Mouse (Mus musculus) retina, postnatal 1 day (tissue): ENCODE results near the gene Hmx1.
A peak's percentile ranks its signal among the peaks of the same experiment; 100 is the strongest.

ENCODE experiments used
- DNase-seq: peaks from one replicate; pipeline ENCODE4 v3.0.0-alpha.2; 2012

The Hmx1 gene

DNA sequence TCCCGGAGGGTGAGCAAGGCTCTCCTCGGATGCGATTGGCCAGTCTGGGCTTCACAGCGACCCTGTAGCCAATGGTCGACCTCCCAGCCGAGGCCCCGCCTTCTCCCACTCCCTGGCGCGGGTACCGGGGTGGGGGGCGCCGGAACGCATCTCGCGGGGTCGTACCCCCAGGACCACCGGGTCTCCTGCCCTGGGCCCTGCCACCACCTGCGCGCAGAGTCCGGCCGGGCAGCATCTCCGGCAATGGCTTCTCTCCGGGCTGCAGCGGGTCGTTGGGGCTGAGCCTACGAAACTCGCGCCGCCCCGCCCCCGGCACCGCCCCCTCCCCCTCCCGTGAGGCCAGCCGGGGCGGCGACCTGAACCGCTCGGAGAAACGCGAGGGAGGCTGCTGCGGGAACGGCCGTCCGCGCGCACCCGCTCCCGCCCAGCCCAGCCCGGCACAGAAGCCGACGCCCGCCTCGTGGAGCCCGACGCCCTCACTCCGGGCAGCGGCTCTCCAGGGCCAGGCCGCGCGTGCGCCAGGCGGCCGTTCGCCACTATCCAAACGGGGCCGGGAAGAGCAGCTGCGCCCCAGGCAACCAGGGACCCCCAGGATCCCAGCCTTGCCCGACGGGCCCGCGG, at the start of gene Hmx1:
Gene Hmx1, plus strand, starts transcription at position 618 of the 621 bp plus-strand sequence.
- DNase-seq = peak; percentile 96

DNA sequence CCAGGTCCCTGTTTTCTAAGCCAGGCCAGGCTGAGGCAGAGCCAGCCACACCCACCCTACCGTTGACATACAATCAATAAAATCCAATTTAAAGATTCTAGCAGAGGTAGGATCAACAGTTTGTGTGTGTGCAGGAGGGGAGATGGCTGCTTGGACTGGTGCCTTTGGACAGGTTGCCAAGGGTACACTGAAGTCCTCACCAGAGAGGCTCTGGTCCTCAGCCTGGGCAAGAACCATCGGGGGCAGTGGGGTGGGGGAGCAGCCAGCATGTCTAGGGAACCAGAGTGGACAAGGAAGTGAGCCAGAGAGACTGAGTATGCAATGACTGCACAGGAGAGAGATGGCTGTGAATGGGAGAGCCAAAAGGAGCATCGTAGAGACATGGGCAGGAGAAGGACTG, 43.8 kb upstream of the Hmx1 start:
- no peak for DNase-seq

DNA sequence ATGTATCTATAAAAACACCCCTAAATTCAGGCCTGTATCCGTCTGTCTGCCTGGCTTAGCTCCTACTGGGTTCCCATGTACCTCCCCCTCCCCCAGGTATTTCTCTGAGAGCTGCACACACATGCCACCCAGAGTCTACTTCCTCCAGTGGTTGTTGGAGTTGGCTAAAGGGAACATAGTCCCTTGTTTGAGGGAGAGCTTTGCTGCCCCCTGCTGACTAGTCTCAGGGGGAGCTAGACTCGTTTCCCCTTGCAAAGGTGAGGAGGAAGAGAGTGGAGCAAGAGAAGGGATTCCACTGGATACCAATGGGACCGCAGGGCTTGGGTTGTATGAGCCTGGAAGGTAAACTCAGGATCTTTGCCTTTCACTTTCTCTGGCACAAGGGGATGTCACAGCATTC, 40.1 kb upstream of the Hmx1 start:
- peak; percentile 86 for DNase-seq

DNA sequence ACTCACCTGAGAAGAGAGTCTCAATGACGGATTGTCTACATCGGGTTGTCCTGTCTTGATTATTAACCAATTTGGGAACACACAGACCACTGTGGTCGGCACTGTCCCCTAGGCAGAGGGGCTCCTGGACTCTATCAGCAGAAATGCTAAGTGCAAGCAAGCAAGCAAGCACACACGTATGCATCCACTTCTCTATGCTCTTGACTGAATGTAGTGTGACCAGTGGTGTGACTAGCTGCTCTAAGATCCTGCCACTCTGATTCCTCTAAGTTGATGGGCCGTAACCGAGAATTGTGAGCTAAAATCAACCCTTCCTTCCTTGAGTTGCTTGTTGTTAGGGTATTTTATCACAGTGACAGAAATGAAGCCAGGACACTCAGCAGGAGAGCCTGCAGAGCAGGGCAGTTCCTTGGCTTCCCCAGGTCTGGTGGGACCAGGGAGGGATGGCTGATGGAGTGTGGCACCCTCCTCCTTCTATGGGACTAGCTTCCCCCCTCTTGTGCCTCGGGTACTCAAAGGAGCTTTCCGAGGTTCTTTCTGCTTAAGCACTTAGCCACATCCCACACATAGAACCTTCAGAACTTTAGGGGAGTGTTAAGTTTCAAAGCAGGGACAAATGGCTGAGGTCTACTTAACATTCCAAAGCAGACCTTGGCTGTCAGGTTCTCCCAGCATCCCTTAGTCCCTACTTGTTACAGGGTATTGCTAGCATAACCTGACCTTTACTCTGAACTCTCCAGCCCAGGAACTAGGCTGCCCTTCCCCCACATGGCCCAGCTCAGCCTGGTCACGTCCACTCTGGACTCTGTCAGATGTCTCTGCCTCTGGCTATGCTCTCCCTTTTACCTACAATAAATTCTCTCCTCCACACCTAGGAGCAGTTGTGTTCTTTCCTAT, 31.1 kb upstream of the Hmx1 start:
- DNase-seq = no peak

DNA sequence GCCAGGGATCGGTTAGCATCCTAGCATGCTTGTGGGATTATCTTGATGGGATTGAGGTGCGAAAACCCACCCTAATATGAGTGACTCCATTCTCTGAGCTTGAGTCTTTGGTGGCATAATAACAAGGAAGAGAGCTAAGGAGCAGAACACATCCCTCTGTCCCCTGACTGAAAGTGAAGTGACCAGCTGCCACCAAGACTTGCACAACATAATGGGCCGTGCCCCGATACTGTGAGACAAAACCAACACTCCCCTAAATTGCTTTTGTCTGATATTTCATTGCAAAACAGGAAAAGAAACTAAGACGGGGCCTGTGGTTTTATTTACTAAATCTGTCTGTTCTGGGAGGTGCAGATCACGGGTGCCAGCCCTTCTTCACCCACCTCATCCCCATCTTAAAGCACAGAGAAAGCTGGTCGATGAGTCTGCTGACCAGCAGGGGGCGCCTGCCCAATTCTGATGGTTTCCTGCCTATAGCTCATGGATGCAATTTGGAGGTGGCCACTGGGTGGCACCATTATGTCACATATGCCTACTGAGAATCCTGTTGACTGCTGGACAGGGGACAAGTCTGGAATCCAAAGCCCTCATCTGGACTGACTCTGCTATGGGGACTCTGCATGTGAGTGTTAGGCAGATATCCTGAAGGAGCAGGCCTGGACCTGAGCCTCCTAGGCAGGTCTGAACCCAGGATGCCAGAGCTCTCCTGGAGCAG, 27.2 kb upstream of the Hmx1 start:
- peak; percentile 95 for DNase-seq

DNA sequence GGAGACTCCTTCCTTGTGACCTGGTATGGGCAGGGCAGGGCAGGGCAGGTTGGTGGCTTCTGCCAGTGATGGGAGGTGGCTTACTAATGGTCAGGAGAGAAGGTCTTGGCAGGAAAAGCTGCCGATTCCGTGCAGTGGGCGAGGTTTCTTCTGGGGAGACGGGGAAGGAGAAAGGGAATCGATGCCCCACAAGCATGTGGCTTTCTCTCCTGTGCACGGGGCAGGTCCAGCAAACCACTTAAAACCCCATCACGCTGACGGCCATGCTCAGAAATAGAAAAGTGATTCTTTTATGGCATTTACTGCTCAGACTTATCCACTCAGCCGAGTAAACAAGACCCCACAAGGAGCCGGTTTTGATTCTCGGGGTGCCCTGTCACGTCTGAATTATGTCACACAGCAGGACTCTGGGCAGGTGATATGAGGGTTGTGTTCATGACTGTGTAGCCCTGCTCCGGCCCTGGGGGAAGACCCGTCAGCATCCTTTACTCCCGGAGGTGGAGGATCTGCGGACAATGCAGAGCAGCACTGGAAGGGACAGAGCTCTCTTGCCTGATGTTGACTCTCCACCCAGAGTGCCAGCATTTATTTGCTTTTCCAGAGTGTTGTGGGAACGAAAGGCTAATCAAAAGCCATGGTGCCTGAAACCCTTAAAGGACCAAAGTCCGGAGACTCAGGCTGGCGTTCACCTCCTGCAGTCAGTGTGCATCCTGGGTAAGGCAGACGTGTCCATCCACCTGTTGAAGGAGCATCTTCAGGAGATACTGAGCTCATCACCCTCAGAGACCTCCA, 22.5 kb upstream of the Hmx1 start:
- no peak for DNase-seq

DNA sequence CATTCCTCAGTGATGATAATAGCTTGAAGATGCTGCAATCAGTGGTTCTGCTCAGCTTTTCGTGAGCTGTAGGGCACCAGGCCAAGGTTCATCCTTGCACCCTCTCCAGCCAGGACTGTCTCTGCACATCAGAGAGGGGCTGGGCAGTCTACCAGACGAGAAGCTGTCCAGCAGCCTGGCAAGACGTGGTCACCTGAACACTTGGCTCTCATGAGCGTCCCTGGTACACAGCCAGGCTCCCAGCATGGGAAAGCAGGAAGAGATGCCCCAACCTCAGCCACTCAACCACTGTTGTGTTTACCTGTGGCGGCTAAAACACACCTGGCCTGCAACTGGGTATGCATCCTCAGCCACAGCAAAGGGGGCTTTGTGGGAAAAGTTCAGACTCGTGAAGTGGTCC, 20.0 kb upstream of the Hmx1 start:
- DNase-seq = no peak

DNA sequence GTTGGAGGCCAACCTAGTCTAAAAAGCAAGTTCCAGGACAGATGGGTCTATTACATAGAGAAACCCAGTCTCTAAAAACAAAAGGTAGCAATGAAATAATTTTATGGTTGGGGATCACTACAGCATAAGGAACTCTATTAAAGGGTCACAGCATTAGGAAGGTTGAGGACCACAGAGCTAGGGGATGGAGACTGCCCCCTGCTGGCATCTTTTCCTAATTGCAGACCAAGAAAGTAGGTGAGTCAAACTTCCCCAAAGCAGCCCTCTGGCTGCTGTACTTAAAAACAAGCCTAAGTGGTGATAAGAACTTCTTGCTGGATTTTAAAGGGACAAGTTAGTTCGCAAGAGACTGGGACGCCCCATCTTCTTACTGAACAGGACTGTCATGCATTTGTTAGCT, 9.8 kb upstream of the Hmx1 start:
- no peak for DNase-seq

DNA sequence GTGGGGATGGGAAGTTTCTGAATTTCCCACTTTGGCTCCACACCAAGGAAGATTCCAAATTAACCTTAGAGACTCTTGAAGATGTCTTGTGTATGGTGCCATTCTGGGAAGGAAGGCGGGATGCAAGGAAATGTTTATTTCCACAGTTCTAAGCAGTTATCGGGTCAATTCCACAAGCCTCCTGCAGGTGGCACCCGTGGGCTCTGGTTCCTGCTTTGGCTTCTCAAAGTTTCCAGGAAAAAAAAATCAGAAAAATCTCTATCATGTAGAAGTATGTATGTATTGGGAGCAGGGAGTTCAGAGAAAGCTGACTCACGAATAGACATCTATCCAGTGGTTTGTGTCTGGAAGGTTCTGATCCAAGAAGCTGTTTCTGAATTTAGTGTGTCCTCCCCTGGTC, 9.1 kb upstream of the Hmx1 start:
- DNase-seq = peak; percentile 76

DNA sequence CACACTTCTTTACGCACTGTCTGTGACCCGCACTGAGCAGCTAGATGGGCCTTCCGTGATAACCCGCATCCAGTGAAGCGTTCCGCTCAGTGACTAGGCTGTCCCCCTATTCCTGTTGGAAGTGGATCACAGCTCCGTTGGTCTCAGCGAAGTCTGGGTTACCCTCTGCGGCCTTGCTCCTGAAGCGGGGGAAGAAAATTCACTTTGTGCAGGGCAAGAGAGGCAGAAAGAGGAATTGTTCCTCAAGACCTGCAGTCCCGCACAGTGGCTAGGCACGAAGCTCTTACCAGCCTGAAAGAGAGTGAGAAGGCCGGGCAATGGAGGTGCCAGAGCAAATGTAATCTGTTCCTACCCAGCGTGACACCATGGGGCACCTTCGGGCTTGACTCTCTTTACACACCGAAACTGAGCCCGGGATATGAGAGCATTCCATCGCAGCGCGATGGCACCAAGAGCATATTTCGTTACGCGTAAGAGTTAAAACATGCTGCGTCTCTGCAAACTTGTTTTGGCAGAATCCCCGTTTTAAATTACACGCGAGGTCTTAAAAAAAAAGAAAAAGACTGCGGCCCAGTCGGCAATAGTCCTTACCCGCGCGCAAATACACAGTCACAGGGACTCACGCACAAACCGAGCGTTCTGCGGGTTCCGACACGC, 946 bp upstream of the Hmx1 start:
- no peak for DNase-seq

DNA sequence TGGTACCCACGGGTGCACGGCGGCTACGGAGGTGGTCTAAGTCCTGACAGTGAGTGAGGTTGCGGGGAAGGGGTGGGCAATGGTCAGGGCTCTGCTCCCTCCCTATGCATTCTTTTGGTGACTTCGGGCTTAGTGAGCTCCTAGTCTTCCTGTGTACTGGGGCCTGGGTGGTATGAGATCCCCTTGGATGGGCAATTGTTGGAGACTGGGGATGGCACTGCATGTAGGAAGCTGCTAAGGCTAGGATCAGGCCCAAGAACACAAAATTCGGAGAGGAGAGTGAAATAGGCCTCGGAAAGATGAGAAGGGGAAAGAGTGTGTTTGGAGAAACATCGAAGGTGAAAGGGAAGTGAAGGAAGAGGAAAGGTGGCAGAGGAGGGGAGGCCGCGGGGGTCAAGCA, 533 bp downstream of the Hmx1 start:
- DNase-seq = no peak

DNA sequence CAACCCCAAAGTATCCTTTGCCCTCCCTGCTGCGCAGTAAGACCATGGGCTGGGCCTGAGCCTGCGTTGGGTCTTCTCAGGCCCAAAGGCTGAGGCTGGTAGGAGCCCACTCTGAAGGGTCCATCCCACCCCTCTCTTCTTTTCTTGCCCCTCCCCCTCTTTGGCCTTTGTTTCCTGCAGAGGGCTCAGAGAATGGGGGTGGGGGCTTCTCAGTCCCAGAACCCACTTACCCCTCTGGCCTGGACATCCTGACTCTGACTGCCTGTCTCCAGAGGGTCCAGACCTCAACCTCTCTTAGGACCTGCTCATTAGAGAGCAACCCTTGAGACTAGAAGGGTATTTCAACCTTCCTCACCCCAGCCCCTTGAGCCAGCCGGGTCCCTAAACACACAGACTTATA, 1.0 kb downstream of the Hmx1 start:
- DNase-seq = peak; percentile 66

DNA sequence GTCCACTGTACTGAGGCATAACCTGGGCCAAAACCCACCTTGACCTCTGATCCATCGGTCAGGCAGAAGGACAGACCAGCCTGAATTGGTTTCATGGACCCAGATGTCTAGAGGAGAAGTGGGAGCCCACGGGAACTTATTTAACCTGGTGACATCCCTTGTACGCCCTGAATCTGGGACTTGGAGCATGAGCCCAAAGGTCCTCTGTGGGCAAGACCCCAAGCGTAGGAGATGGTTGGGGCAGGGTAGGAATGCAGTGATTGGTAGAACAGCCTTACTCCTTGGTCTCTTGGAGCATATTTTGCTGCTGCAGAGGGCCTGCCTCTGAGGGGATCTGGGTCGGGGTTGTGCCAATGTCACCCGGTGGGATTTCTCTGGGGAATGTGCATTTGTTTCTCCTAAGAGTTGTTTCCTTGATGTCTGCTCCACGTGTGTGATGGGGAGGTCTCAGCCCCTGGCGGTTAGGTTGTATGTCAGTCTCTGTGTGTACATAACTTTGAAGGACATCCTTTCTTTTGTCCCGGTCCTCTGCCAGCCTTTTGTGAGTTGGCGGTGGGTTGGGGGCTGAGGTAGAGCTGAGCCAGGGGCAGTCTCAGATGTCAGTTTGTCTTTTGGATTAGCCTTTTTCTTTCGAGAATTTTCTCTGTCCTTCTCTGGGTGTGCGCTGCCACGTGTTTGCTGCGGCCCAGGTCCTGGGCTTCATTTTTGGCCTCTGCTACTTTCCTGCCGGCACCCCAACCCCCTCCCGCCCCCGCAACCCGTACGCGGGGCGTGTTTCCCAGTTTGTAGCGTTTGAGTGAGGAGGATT, 2.1 kb downstream of the Hmx1 start:
- peak; percentile 56 for DNase-seq

DNA sequence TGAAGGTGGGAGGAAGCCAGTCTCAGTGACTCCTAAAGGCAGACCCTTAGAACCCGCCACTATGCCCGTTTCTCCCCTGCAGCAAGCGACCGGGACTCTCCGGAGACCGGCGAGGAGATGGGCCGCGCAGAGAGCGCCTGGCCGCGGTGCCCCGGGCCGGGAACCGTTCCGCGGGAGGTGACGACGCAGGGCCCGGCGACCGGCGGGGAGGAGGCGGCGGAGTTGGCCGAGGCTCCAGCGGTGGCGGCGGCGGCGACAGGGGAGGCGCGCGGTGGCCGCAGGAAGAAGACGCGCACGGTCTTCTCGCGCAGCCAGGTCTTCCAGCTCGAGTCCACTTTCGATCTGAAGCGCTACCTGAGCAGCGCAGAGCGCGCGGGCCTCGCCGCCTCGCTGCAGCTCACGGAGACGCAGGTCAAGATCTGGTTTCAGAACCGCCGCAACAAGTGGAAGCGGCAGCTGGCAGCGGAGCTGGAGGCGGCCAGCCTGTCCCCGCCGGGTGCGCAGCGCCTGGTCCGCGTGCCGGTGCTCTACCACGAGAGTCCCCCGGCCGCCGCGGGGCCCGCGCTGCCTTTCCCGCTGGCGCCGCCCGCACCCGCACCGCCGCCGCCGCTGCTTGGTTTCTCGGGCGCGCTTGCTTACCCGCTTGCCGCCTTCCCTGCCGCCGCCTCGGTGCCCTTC, 2.9 kb downstream of the Hmx1 start:
- DNase-seq = peak; percentile 59

DNA sequence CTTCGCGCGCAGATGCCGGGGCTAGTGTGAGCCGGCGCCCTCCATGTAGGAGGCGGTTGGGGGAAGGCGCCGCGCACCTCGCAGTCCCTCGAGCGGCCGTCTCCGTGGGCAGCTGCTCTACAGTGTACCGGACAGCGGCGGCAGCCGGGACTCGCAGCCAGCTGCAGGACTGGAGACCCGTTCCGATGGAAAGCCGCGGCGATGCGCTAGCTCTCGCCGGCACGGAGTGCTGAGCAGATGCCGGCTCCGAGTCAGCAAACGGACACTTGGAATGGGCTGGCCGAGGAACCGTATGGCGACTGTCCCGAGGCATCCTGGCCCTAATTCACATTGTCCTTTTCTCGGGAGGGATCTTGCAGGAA, 3.4 kb downstream of the Hmx1 start:
- peak; percentile 55 for DNase-seq

DNA sequence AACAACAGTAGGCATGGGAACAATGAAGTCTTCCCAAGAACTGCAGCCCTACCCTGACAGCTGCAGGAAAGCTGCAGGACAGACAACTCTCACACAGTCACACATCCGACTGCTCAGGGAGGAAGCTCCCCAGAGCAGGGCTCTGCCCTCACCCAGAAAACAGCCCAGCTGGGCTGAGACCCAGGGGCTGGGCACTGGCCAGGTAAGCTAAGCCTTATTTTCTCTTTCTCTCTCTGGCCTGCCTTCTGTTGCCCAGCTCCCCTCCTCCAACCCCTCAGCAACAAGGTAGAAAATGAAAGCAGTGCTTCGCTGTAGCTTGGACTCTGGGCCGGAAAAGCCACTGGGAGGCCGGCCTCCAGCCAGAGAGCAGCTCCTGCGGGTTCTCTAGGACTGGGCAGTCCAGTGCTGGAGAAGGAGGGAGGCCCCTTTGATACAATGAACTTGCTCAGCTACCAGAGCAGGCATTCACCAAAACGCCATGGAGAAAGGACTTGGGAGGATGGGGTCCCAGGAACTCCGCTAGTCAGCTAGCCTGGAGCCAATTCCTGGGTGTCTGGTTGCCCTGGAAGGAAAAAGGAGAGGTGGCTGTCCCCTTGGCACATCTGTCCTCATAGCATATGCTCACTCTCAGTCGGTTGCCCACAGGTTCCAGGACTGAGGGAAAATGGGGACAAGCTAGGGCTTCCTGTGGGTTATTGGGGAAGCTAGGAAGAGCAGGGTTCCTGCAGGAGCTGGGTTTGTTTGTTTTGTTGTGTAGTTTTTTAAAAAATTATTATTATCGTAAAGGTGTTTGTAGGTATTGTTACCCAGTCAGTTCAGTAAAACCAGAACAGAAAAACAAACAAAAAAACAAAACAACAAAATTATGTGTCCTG, 6.9 kb downstream of the Hmx1 start:
- peak; percentile 55 for DNase-seq

DNA sequence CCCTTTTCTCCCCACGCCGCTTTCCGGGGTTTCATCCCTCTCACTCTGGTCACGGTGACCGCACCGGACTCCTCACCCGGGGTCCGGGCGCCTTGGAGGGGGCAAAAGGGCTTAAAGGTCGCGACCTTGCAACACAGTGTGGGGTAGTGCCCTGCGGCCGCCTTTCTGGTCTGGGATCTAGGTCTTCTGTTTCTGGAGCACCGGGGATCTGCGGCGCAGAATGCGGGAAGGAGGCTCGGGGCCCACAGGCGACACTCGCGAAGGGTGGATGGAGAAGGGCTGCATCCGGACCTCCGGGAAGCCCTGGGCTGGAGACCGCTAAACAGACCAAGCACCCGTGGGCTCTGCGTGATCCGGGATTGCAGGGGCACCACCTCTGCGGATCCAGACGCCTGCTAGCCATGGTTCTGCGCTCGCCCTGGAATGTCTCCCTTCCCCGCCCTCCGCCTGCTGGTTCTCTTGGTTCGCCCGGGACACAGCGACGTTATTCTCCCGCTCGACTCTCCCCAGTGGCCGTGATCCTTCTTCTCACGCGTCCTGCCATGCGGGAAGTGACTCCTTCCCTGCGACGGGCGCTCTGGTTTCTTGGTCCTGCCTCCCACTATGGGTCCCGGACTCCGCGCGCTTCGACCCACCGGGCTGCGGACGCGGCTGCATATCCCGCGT, 8.2 kb downstream of the Hmx1 start:
- DNase-seq = peak; percentile 64

DNA sequence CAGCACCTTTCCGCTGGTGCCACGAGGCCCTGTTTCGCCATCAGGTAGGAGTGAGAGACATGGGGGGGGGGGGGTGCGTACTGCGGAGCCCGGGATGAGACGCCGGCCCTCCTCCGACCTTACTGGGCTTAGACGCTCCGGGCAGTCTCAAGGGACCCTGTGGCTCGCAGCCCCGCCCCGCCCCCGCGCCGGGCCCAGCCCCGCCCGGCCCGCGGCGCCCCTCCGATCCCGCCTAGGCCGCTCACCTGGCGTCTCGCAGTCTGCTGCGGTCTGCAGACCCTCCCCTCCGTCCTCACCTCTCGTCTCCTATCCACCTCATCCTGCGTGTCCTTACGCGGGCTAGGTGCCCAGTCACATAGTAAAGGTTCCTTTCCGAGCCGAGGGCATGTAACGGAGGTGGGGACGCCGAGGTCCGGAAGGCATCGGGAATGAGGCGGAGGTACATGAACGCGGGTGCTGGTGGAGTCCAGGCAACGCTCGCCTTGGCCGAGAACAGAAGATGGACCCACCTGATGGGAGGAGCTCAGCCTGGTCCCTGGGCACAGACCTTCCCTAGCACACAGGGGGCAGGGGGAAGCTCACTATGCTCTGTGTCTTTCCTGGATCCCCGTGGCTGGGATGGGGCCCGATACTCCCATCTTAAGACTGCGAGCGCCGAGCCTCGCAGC, 8.9 kb downstream of the Hmx1 start:
- DNase-seq = peak; percentile 58
